Mouse (Mus musculus) lung, adult 2 months (tissue): Measurements from ENCODE around the gene Piga. TPM values are rescaled to one million over a fixed set of nuclear protein-coding genes. Genes with fewer than 3 reads are reported as not detected.

Experiments used
- DNase-seq: peaks from one replicate; pipeline ENCODE4 v3.0.0; 2022
- H3K4me1 ChIP-seq: fragments of 200-500 bp; 2 replicates; pipeline ENCODE4 v1.6.1; 2011; ENCODE audit warnings: low read length; ENCODE audit not compliant: control insufficient read depth, insufficient read depth
- H3K4me3 ChIP-seq: fragments of 200-500 bp; replicated peaks from 2 replicates; pipeline ENCODE3; 2011; ENCODE audit warnings: low read depth, mild to moderate bottlenecking, control low read depth, low read length; ENCODE audit errors: extremely low read depth
- CTCF ChIP-seq: fragments of 200-500 bp; IDR thresholded peaks from 2 replicates; pipeline ENCODE4 v1.5.1; 2011; ENCODE audit warnings: mild to moderate bottlenecking, low read length, control low read depth; ENCODE audit not compliant: insufficient read depth
- POLR2A ChIP-seq: fragments of 200-500 bp; IDR thresholded peaks from 2 replicates; pipeline ENCODE4 v1.6.1; 2011; ENCODE audit warnings: low read depth, mild to moderate bottlenecking, control low read depth, low read length, borderline replicate concordance; ENCODE audit errors: extremely low read depth
- WGBS: fragments of 180-500 bp; shearing (Covaris S2); methylation state at CpG from one replicate; pipeline ENCODE4 v1.1.7; 2018; 5-methylcytosine and 5-hydroxymethylcytosine counted together
- polyA plus RNA-seq: library from polyadenylated mRNA; depleted of rRNA; stranded (reverse); fragments of >200 nt; gene quantifications from 2 replicates; pipeline ENCODE4 v1.2.3, GENCODE M21; 2012

Gene Piga
- polyA plus RNA-seq, 1 experiment: 3.7 TPM

GRCm38 (mm10) chrX:164428224-164428623 lies 8.6 kb downstream of the Piga start:
- H3K4me1 ChIP-seq: no peaks in the 10 kb centered on the region; the same call in 1 of the 2 replicates
- H3K4me3 ChIP-seq: no peak overlapping the region
- no peak for DNase-seq
- TF ChIP-seq POLR2A: no peak
- 52% methylated on average over 2 of the region's 2 CpGs for WGBS

GRCm38 (mm10) chrX:164430621-164431020 lies 11.0 kb downstream of the Piga start:
- no peak for DNase-seq
- WGBS: 72% methylated on average over 6 of the region's 6 CpGs
- Histone ChIP-seq H3K4me3 (no peak overlapping the region), H3K4me1 (no peaks in the 10 kb centered on the region; the same call in 1 of the 2 replicates)
- TF ChIP-seq POLR2A (no peak), CTCF (no peak)

DNA sequence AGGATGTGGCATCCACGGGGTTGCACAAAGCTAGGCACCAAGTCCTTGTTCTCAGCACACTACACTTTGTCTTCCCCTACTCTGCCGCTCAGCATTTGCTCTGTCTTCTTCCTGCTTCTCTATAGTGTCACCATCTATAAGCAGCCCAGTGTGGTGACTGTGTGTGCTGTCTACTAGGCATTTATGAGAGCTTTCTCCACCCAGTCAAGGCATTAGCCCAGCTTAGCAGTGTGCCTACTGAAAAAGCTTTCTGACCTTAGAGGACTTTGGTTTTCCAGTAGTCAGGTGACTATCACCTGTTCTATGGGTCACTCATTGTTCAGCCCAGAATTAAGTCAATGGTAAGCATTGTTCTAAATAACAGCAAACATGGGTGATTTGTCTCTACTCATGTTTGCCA lies 11.5 kb downstream of the Piga start:
- TF ChIP-seq POLR2A (no peak), CTCF (no peak)
- H3K4me3 ChIP-seq: no peak overlapping the region
- no peak for DNase-seq
- WGBS: 80% methylated on average over 2 of the region's 2 CpGs
- H3K4me1 ChIP-seq: no peaks in the 10 kb centered on the region; the same call in 1 of the 2 replicates

DNA sequence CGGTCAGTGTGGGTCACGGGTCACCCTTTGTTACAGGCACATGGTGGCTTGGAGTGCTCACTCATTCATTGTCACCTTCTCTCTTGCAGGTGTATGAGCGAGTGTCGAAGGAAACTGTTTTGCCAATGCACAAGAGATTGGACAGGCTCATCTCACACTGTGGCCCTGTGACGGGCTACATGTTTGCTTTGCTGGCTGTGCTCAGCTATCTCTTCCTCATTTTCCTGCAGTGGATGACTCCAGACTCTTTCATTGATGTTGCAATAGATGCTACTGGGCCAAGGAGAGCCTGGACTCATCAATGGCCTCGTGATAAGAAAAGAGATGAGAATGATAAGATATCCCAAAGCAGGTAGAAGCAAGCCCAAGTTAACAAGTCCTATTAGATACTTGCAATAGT lies 12.0 kb downstream of the Piga start:
- no peak for DNase-seq
- TF ChIP-seq CTCF: no peak
- no peak for TF ChIP-seq POLR2A
- Histone ChIP-seq H3K4me1 (no peaks in the 10 kb centered on the region; the same call in 1 of the 2 replicates), H3K4me3 (no peak overlapping the region)
- 84% methylated on average over 6 of the region's 6 CpGs for WGBS

DNA sequence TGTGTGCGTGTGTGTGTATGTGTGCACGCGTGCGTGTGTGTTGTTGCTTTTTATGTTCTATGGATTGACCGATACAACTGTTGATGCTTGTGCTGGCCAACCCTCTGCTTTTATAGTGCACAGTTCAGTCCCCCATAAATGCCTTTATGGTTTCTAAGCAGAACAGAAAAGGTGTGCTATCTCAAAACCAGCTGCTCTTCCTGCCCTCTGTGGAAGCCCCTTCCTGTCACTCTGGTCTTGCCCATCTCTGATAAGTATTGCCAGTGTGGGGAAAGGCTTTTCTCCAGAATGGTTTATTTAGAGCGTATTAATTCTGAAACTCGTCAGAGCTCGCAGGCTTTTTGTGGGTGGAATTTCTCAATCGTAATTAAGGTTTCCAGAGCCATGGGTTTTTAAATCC lies 13.1 kb downstream of the Piga start:
- no peaks in the 10 kb centered on the region; the same call in 1 of the 2 replicates for H3K4me1 ChIP-seq
- TF ChIP-seq POLR2A (no peak), CTCF (no peak)
- DNase-seq: no peak
- WGBS: 91% methylated on average over 9 of the region's 9 CpGs
- no peak overlapping the region for H3K4me3 ChIP-seq

GRCm38 (mm10) chrX:164436709-164437108 lies 17.1 kb downstream of the Piga start, which contains the start of gene Asb11:
Gene Asb11, plus strand, starts transcription at chrX:164436994.
- 48% methylated on average over 8 of the region's 8 CpGs for WGBS
- no peak for DNase-seq
- TF ChIP-seq POLR2A (no peak), CTCF (no peak)
- H3K4me1 ChIP-seq: no peaks in the 10 kb centered on the region
- no peak within 1 kb of the TSS for H3K4me3 ChIP-seq

DNA sequence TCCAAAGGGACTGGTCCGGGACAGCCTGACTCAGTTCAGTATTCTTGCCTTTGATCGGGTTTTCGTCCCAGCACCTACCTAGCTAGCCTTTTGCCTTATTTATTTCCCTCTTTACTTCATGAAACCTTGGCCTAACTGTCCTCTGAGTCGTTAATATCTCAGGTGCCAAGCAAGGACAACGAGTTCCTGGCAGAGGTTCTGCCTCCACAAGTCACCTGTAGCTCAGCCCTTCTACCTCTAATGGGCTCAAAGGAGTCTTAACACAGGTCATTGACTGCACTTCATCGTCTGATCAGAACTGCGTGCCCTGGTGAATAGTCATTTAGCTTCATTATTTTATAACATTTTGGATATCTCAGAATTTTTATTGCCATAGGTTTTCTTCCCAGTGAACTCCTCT lies 19.9 kb downstream of the Piga start:
- Histone ChIP-seq H3K4me3 (no peak overlapping the region), H3K4me1 (no peaks in the 10 kb centered on the region)
- WGBS: 65% methylated on average over 7 of the region's 7 CpGs
- TF ChIP-seq CTCF: no peak
- TF ChIP-seq POLR2A: no peak
- no peak for DNase-seq

- no peak overlapping the region for H3K4me3 ChIP-seq
- TF ChIP-seq CTCF (no peak), POLR2A (no peak)
- 51% methylated on average over 2 of the region's 2 CpGs for whole genome bisulfite sequencing
- H3K4me1 ChIP-seq: no peaks in the 10 kb centered on the region
- DNase-seq: no peak
Measured at GRCm38 (mm10) chrX:164440140-164440539, 20.6 kb downstream of the Piga start.

GRCm38 (mm10) chrX:164440703-164441102 lies 21.1 kb downstream of the Piga start:
- DNase-seq: no peak
- 65% methylated on average over 3 of the region's 3 CpGs for WGBS
- Histone ChIP-seq H3K4me3 (no peak overlapping the region), H3K4me1 (no peaks in the 10 kb centered on the region)
- no peak for TF ChIP-seq CTCF
- no peak for TF ChIP-seq POLR2A

GRCm38 (mm10) chrX:164441306-164441705 lies 21.7 kb downstream of the Piga start:
- H3K4me1 ChIP-seq: no peaks in the 10 kb centered on the region
- no peak for TF ChIP-seq POLR2A
- TF ChIP-seq CTCF: no peak
- no peak for DNase-seq
- WGBS: 64% methylated on average over 3 of the region's 3 CpGs
- no peak overlapping the region for H3K4me3 ChIP-seq
